Mouse (Mus musculus): ENCODE measurements at regions not wholly inside any gene's neighbourhood (a gene's known extent, or its start where the extent isn't known, plus 50 kb on each side); places are given as distances from the start of the nearest gene placed in this dataset.

DNA sequence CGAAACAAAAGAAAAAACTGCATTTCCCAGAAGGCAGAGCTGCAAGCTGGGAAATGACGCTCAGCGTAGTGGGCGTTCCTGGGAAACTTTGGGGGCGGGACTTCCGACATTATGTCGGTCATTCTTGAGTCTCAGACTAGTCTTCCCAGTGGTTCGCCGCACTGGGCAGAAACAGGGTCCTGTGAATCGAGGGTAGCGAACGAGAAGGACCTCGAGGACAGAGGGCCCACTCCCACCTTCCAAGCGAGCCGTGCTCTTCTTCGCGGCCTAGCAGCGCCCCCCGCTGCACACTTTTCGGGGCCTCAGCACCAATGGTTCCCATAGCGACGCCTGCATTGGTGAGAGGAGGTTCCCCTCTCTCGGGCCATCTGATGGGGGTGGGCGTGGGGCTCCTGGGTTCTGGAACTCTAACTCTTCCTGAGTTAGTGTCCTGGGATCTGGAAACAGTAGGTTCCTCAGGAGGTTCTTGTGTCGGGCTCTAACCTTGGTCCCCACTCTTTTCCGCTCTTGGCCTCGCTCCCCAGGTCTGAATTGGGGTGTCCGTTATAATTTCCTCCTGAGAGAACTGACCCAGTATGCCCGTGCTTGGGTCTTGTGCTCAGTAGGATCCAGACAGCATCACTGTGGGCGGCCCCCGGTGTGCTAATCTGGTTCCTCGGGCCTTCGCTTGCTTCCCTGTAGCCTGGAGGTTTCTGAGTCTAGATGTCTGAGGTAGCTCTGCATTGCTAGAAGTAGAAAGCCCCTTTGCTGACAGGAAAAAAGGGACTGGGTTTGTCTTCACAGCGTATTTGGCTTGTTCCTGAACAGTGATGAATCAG is 52.8 kb upstream of the Gramd1a start:
- in situ Hi-C loops (cut with MboI; ENCODE audit: low pct_unique_long_range_greater_than_20kb in 1 of 2, low sequenced_read_pairs in 2 of 2, unreplicated experiment in 1 of 2) = loop anchor here in 1 of 2 experiments (10.0 kb wide), 1 partner anchor 56 kb away; no protein-coding TSS in a partner anchor

DNA sequence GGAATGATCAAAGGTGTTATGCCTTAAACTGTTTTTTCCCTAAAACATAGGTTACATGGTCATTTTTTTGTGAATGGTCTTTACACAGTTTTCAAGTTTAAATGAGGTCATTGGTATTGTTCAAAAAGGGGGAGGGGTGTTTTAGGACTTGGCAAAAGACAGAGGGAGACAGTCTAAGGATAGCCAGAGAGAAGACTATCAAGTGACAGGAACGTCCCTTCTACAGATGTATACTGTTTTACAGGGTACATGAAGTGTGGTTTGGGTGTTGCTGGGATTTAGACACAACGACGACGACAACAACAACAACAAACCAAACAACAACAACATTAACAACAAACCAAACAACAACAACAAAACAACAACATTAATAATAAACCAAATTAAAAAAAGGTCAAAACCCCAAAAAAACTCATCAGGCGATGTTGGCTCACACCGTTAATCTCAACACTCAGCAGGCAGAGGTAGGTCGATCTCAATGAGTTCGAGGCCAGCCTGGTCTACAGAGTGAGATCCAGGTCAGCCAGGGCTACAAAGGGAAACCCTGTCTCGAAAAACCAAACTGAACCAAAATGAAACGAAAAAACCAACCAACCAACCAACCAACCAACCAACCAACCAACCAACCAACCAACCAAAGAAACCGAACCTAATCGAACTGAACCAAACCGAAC is 52.0 kb upstream of the Gramd1a start:
- in situ Hi-C loops (cut with MboI; ENCODE audit: low pct_unique_long_range_greater_than_20kb in 1 of 2, low sequenced_read_pairs in 2 of 2, unreplicated experiment in 1 of 2) = loop anchor here in 1 of 2 experiments (10.0 kb wide), 1 partner anchor 57 kb away; no protein-coding TSS in a partner anchor
